Mouse (Mus musculus): Measurements from ENCODE around the gene Sord.

DNA sequence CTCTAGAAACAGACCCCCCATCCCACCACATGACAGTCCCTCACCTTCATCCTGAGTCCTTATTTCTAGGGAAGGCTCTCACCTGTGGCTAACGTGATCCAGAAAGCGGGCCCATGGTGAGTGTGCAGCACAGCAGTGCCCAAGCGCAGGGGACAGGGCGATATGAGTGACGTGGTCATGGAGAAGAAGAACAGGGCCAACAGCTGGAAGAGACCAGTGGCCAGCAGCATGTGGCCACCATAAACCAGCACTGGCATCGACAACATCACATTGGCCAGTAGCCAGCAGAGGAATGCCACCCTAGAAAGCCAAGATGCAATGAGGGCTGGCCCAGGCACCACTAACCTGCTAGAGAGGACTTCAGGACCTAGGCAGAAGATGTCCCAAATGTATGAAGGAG lies 70.0 kb downstream of the Sord start:
- TF ChIP-seq POLR2A (IDR thresholded peaks at IDR 0.05; ENCODE audit: insufficient read length, low read depth) (no peak), TCF12 (IDR thresholded peaks at IDR 0.05; ENCODE audit: insufficient read depth, poor library complexity, severe bottlenecking) (no peak), MYOG (IDR thresholded peaks at IDR 0.05; ENCODE audit: control insufficient read depth in 1 of 3, insufficient read depth in 1 of 3, insufficient read length in 2 of 3, low read depth in 2 of 3) (peak in 2 of 3 experiments; percentile 46 to 78), USF1 (IDR thresholded peaks at IDR 0.05; ENCODE audit: low read depth) (no peak), MYOD1 (IDR thresholded peaks at IDR 0.05; ENCODE audit: control insufficient read depth in 1 of 3, insufficient read length in 2 of 3, low read depth in 2 of 3) (peak in 2 of 3 experiments; percentile 68 to 79), MAX (IDR thresholded peaks at IDR 0.05; ENCODE audit: low read depth) (no peak), SRF (IDR thresholded peaks at IDR 0.05; ENCODE audit: control insufficient read depth, insufficient read length, low read depth) (no peak), POLR2AphosphoS2 (IDR thresholded peaks at IDR 0.05; ENCODE audit: insufficient read length, low read depth) (no peak), E2F4 (IDR thresholded peaks at IDR 0.05; ENCODE audit: insufficient read depth) (no peak), CEBPB (IDR thresholded peaks at IDR 0.05; ENCODE audit: insufficient read depth, poor library complexity, severe bottlenecking) (no peak), TCF3 (IDR thresholded peaks at IDR 0.05; ENCODE audit: insufficient read length, low read depth) (no peak)

Data from myocyte (in vitro differentiated cells).